Mouse (Mus musculus): ENCODE measurements at regions not wholly inside any gene's neighbourhood (a gene's known extent, or its start where the extent isn't known, plus 50 kb on each side); places are given as distances from the start of the nearest gene placed in this dataset.

GRCm38 (mm10) chr5:90164434-90164833 lies 59.4 kb downstream of the Cox18 start:
- Histone ChIP-seq H3K36me3 (no peaks in the 10 kb centered on the region), H3K27me3 (no peaks in the 10 kb centered on the region), H3K27ac (replicated peaks) (no peak overlapping the region), H3K4me3 (no peak overlapping the region), H3K9ac (no peak overlapping the region), H3K4me1 (replicated peaks) (no peaks in the 10 kb centered on the region), H3K9me3 (no peaks in the 10 kb centered on the region), H3K4me2 (no peak overlapping the region)
- no peak for ATAC-seq (ENCODE audit: low FRiP score, low read depth)
- 92% methylated on average over 8 of the region's 8 CpGs for WGBS

GRCm38 (mm10) chr5:90163033-90163859 lies 60.6 kb downstream of the Cox18 start:
- Histone ChIP-seq H3K9me3 (no peaks in the 10 kb centered on the region), H3K27me3 (no peaks in the 10 kb centered on the region), H3K4me1 (replicated peaks) (no peaks in the 10 kb centered on the region), H3K27ac (replicated peaks) (no peak overlapping the region), H3K4me2 (no peak overlapping the region), H3K9ac (no peak overlapping the region), H3K36me3 (no peaks in the 10 kb centered on the region), H3K4me3 (no peak overlapping the region)
- no peak for ATAC-seq (ENCODE audit: low FRiP score, low read depth)
- WGBS: 85% methylated on average over 18 of the region's 18 CpGs

GRCm38 (mm10) chr5:90160281-90160680 lies 63.5 kb downstream of the Cox18 start:
- Histone ChIP-seq H3K27me3 (no peaks in the 10 kb centered on the region), H3K4me1 (replicated peaks) (no peaks in the 10 kb centered on the region), H3K36me3 (no peaks in the 10 kb centered on the region), H3K9ac (no peak overlapping the region), H3K4me3 (no peak overlapping the region), H3K9me3 (no peaks in the 10 kb centered on the region), H3K4me2 (no peak overlapping the region), H3K27ac (replicated peaks) (no peak overlapping the region)
- ATAC-seq (ENCODE audit: low FRiP score, low read depth): no peak
- WGBS: 54% methylated on average over 4 of the region's 4 CpGs

GRCm38 (mm10) chr5:90156522-90156921 lies 67.3 kb downstream of the Cox18 start:
- 96% methylated on average over 4 of the region's 4 CpGs for whole genome bisulfite sequencing
- H3K4me3 ChIP-seq: no peak overlapping the region
- H3K27ac ChIP-seq (replicated peaks): no peak overlapping the region
- H3K4me2 ChIP-seq: no peak overlapping the region
- H3K9ac ChIP-seq: no peak overlapping the region
- H3K4me1 ChIP-seq (replicated peaks): no peaks in the 10 kb centered on the region
- no peaks in the 10 kb centered on the region for H3K36me3 ChIP-seq
- no peaks in the 10 kb centered on the region for H3K9me3 ChIP-seq
- no peaks in the 10 kb centered on the region for H3K27me3 ChIP-seq
- no peak for ATAC-seq (ENCODE audit: low FRiP score, low read depth)

DNA sequence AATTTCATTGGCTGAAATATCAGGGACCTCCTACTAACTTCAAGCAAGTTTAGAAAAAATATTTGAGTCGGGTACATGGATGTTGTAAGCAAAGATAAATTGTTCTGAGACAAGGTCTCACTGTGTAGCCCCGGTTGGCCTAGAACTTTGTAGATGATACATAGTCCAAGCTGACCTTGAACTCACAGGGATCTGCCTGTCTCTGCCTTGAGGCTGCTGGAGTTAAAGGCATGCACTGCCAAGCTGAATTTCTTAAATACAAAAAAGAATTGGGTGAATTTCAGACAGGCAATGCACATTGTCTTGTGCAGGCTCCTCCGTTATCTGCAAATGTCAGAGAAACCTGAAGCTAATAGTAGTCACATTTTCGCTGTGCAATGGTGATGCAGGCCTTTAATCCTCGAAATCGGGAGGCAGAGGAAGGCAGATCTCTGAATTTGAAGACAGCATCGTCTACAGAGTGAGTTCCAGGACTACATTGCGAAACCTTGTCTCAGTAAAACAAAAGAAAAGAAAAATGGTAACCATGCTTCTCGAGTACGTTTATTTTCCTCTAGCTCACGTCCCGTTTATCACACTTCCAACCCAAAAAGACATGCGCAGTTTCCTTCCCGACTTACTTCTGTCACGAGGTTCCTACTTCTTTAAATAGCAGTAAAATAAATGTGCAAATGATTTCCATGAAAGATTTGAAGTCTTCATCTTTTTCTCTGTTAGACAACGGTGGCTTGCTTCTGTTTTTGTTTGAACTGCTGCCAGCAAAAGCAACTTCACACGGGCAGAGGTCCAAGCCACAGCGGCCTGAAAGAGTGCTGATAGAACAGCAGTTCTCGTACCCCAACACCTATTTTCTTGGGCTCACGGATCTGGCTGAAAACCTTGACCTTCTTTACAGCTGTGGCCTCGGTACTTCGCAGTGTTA lies 73.9 kb downstream of the Cox18 start:
- no peaks in the 10 kb centered on the region for H3K9me3 ChIP-seq
- no peaks in the 10 kb centered on the region for H3K4me1 ChIP-seq (replicated peaks)
- no peak overlapping the region for H3K27ac ChIP-seq (replicated peaks)
- 81% methylated on average over 22 of the region's 22 CpGs for WGBS
- H3K9ac ChIP-seq: no peak overlapping the region
- H3K4me2 ChIP-seq: no peak overlapping the region
- no peak for ATAC-seq (ENCODE audit: low FRiP score, low read depth)
- H3K4me3 ChIP-seq: no peak overlapping the region
- no peaks in the 10 kb centered on the region for H3K36me3 ChIP-seq
- no peaks in the 10 kb centered on the region for H3K27me3 ChIP-seq

DNA sequence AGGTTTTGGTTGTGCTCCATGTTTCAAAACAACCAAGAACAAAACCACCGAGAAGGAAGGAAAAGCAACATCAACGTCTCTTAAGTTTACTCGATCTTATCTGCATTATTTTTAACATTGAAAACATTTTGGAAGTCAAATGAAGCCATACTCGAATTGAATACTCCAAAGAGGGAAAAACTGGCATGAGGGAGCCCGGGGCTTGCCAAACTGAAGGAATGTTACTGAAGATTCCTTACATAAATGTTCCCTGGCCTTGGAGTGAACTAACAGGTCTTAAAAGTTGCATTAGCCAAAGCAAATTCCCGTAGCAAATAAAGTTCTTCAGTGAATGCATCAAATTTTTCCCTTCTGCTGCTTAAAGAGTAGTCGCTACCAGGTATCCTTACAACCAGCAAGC lies 87.8 kb downstream of the Cox18 start:
- Histone ChIP-seq H3K9me3 (no peaks in the 10 kb centered on the region), H3K36me3 (no peaks in the 10 kb centered on the region), H3K4me3 (no peak overlapping the region), H3K4me1 (replicated peaks) (no peaks in the 10 kb centered on the region), H3K9ac (no peak overlapping the region), H3K4me2 (no peak overlapping the region), H3K27ac (replicated peaks) (no peak overlapping the region), H3K27me3 (no peaks in the 10 kb centered on the region)
- ATAC-seq (ENCODE audit: low FRiP score, low read depth): no peak
- 90% methylated on average over 7 of the region's 7 CpGs for WGBS

GRCm38 (mm10) chr5:90107036-90107435 lies 116.8 kb downstream of the Cox18 start:
- Histone ChIP-seq H3K4me1 (replicated peaks) (no peaks in the 10 kb centered on the region), H3K36me3 (no peaks in the 10 kb centered on the region), H3K9ac (no peak overlapping the region), H3K27me3 (no peaks in the 10 kb centered on the region), H3K4me3 (no peak overlapping the region), H3K27ac (replicated peaks) (no peak overlapping the region), H3K4me2 (no peak overlapping the region), H3K9me3 (no peaks in the 10 kb centered on the region)
- 98% methylated on average over 1 of the region's 1 CpGs for WGBS
- no peak for ATAC-seq (ENCODE audit: low FRiP score, low read depth)

DNA sequence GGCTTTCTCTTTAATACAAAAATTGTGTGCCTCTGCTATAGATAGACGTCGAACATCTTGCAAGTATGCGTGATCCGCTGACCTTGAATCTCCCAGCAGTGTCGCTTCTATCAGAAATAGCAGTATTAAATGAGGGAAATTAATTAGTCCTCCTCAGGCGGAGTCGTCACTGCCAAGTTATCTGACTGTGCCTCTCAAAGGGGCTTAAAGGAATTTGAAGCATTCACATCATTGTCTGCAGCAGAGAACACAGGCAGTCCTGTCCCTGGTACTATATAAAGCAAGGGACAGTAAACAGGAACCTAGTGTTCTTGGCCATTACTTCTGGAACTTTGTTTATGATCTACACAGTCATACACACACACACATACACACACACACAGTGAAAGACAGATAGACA lies 119.1 kb downstream of the Cox18 start:
- Histone ChIP-seq H3K9ac (no peak overlapping the region), H3K4me2 (no peak overlapping the region), H3K27me3 (no peaks in the 10 kb centered on the region), H3K27ac (replicated peaks) (no peak overlapping the region), H3K9me3 (no peaks in the 10 kb centered on the region), H3K4me1 (replicated peaks) (no peaks in the 10 kb centered on the region), H3K36me3 (no peaks in the 10 kb centered on the region), H3K4me3 (no peak overlapping the region)
- no peak for ATAC-seq (ENCODE audit: low FRiP score, low read depth)
- 50% methylated on average over 7 of the region's 7 CpGs for WGBS

DNA sequence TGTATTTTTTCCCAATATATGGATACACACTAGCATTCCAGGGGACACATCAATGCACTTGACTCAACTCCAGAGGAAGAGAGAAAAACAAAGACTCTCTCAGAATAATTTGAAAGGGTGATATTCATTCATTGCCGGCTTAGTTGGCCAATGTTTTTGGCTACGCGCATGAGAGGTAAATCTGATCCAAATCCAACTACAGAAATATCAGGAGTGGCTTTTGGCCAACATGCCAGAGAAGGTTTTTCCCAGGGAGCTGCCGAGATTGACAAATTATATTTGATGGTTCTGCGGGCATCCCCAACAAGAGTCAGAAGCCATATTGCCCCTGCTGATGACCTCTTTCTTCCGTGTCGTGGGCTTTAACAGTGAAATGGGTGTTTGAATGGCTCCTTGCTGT lies 135.3 kb downstream of the Cox18 start:
- 70% methylated on average over 7 of the region's 7 CpGs for WGBS
- Histone ChIP-seq H3K4me1 (replicated peaks) (no peaks in the 10 kb centered on the region), H3K9me3 (no peaks in the 10 kb centered on the region), H3K27ac (replicated peaks) (no peak overlapping the region), H3K4me2 (no peak overlapping the region), H3K4me3 (no peak overlapping the region), H3K36me3 (no peaks in the 10 kb centered on the region), H3K27me3 (no peaks in the 10 kb centered on the region), H3K9ac (no peak overlapping the region)
- ATAC-seq (ENCODE audit: low FRiP score, low read depth): no peak

GRCm38 (mm10) chr5:90086491-90086890 lies 137.3 kb downstream of the Cox18 start:
- ATAC-seq (ENCODE audit: low FRiP score, low read depth): no peak
- no peaks in the 10 kb centered on the region for H3K36me3 ChIP-seq
- no peaks in the 10 kb centered on the region for H3K27me3 ChIP-seq
- no peak overlapping the region for H3K9ac ChIP-seq
- no peak overlapping the region for H3K27ac ChIP-seq (replicated peaks)
- 88% methylated on average over 6 of the region's 6 CpGs for WGBS
- no peak overlapping the region for H3K4me3 ChIP-seq
- no peak overlapping the region for H3K4me2 ChIP-seq
- H3K9me3 ChIP-seq: no peaks in the 10 kb centered on the region
- no peaks in the 10 kb centered on the region for H3K4me1 ChIP-seq (replicated peaks)

DNA sequence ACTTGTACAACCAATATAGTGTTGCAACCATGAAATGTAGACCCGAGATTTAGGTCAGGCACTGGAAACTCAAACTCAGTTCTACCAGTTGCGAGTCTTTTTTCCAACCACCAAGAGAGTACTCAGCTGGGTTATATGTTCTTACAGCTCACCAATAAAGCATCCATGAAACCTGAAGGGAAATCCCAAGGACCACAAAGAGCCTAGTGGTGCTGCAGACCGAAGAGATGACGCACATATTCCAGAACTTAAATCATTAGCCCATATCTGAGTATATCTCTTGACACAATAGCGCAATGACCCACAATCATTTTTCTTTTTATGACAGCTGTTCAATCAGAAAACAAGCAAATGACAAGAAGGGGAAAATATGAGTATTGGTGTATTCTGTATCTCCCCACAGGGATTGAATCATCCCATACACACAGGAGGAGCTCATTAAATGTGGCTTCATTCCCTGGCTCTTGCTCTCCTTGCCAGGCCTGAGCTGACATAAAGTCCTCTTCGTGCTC lies 146.7 kb downstream of the Cox18 start:
- H3K4me2 ChIP-seq: no peak overlapping the region
- no peaks in the 10 kb centered on the region for H3K4me1 ChIP-seq (replicated peaks)
- H3K36me3 ChIP-seq: no peaks in the 10 kb centered on the region
- no peaks in the 10 kb centered on the region for H3K27me3 ChIP-seq
- H3K27ac ChIP-seq (replicated peaks): no peak overlapping the region
- H3K9ac ChIP-seq: no peak overlapping the region
- WGBS: 94% methylated on average over 6 of the region's 6 CpGs
- H3K4me3 ChIP-seq: no peak overlapping the region
- ATAC-seq (ENCODE audit: low FRiP score, low read depth): no peak
- no peaks in the 10 kb centered on the region for H3K9me3 ChIP-seq

DNA sequence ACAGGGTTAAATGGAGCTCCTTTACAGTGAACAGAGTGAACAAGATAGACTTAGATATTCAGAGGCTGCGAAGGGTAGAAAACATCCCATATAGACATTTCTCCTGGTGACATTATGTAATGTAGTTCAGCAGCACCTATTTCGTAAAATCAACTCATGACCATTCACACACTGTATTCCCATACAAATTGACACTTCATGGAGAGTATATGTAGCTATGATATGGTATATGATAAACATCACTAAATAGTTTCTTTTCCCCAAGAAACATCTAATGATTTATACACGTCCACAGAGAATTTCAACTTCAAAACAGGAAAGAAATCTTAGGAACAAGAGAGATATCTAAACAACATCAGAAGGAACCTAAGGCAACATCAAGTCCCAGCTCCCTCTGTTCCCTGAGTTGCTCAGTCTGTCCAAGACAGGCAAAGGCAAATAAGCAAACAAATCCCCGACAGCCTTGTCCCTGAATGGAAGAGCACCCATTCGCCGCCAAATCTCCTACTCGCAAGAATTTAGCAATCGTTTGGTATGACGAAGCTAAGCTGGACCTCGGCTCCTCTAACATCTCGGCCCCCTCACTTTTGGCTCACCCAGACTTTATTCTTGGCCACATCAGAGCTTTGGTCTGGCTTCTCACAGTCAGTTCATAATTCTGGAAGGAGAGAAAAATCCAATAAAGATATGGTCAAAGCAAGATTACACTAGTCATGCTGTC lies 148.0 kb downstream of the Cox18 start:
- Histone ChIP-seq H3K27me3 (no peaks in the 10 kb centered on the region), H3K27ac (replicated peaks) (no peak overlapping the region), H3K9ac (no peak overlapping the region), H3K36me3 (no peaks in the 10 kb centered on the region), H3K4me2 (no peak overlapping the region), H3K4me3 (no peak overlapping the region), H3K4me1 (replicated peaks) (no peaks in the 10 kb centered on the region), H3K9me3 (no peaks in the 10 kb centered on the region)
- 96% methylated on average over 11 of the region's 11 CpGs for WGBS
- no peak for ATAC-seq (ENCODE audit: low FRiP score, low read depth)

All from hindbrain, embryonic 15.5 days (tissue).